Mouse (Mus musculus): ENCODE measurements around the gene Slfn2.
"Not testable (repeated sequence)": the region's sequence is repeated elsewhere in the genome, so short reads cannot be mapped to it uniquely, and the experiment has no call there.

Gene Slfn2

GRCm38 (mm10) chr11:83064946-83065345 is at the start of gene Slfn2:
TSS of gene Slfn2 (plus strand) at chr11:83065112.
- no peak for DNase-seq (ENCODE audit: low read depth)

DNA sequence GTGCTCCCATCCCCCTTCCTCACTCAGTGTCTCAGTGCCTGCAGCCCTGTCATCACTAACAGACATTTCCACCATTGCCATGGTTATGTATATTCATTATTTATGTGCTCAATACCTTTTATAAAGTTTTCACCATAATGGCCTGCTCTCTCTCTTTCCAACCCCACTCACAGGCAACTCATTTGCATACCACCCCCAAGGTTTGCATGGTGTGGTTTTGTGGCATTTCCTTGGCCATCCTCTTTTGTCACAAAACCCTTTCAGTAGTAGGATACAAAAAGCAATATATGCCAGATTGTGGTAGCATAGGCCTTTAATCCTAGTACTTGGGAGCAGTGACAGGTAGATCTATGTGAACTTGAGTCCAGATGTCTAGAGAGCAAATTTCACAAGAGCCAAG is 48.8 kb upstream of the Slfn2 start:
- DNase-seq (ENCODE audit: low read depth): no peak

- not testable (repeated sequence) for DNase-seq (ENCODE audit: low read depth)
Observed at GRCm38 (mm10) chr11:83019561-83020519, 45.1 kb upstream of the Slfn2 start.

DNA sequence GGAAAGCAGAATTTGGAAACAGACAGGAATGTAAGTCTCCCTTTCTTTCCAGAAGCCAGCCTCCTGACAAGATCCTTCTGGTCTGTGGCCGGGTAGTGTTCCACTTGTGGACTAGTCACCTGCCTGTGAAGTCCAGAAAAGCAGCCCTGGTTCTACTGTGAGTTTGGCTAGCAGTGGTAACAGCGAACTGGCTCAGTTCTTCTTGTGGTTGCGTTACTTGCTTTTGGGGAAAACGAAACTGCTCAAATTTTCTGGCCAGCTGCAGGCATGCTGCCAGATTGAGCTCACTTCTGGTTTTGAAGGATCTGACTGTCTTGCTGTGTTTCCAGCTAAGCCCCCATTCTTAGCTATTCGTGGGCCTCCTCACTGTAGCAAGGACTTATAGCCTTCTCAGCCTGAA is 44.3 kb upstream of the Slfn2 start, which contains the start of gene Slfn8:
TSS of gene Slfn8 (minus strand) at position 190 of the 400 bp plus-strand sequence.
- peak; percentile 37 for DNase-seq (ENCODE audit: low read depth)

GRCm38 (mm10) chr11:83038686-83039085 is 26.2 kb upstream of the Slfn2 start:
- DNase-seq (ENCODE audit: low read depth): not testable (repeated sequence)

DNA sequence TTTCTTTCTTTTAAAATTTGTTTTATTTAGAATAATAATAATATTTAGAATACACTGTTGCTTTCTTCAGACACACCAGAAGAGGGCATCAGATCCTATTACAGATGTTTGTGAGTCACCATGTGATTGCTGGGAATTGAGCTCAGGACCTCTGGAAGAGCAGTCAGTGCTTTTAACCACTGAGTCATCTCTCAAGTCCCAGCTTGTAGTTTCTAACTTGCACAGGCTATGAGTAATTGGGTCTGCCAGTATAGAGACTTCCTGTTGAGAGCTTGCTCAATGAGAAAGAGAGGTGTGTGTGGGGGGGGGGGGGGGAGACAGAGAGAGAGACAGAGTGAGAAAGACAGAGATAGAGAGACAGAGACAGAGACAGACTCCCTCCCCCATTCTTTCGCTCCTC is 25.8 kb upstream of the Slfn2 start:
- DNase-seq (ENCODE audit: low read depth): no peak

- no peak for DNase-seq (ENCODE audit: low read depth)
Observed at GRCm38 (mm10) chr11:83039796-83040195, 25.1 kb upstream of the Slfn2 start.

DNA sequence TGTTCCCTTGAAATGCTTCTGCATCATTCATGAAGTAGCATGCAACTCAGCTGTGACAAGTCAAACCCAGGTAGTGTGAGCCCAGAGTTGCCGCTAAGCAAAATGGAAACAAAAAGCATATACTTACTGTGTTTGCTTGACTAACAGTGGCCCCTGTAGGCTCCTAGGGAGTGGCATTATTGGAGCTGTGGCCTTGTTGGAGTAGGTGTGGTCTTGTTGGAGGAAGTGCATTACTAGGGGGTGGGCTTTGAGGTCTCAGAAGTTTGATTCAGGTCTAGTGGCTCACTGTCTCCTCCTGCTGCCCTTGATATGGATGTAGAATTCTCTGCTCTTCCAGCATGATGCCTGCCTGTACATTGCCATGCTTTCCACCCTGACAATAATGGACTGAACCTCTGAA is 24.6 kb upstream of the Slfn2 start:
- DNase-seq (ENCODE audit: low read depth): peak; percentile 52

- no peak for DNase-seq (ENCODE audit: low read depth)
Observed at GRCm38 (mm10) chr11:83041000-83041399, 23.9 kb upstream of the Slfn2 start.

DNA sequence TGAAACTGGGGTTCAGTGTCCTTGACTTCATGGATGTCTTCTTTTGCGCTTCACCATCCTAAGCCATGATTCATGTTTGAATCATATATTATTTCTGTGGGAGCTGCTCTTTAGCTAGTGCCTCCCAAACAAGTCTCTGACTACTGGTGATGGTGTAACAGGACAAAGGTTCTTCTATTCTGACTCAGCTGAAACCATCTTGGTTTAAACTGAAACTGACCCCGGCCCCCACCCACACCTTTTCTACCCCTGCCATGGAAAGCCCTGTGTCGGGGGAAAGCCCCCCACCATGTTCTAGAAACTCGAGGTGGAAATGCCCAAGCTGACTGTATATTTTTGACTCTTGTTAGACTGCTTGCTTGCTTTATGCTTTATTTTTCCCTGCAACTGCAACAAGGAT is 21.0 kb upstream of the Slfn2 start:
- DNase-seq (ENCODE audit: low read depth): no peak

- DNase-seq (ENCODE audit: low read depth): no peak
Observed at GRCm38 (mm10) chr11:83045642-83046041, 19.3 kb upstream of the Slfn2 start.

DNA sequence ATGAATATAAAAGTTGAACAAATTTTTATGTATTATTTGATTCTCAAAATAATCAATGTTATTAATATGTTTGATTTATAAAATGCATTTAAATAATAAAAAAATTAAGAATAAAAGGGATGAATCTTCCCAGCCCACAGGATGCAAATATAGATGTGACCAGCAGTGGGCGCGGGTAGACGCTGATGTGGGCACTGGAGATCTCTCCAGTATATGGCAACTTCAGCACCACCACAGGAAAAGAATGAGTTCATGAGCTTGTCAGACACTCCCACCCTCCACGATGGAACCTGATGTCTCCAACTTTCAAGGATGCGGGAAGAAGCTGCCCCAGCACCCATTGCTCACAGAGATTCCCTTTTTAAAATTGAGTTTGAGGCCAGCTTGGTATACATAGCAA is 7.0 kb upstream of the Slfn2 start:
- no peak for DNase-seq (ENCODE audit: low read depth)

- no peak for DNase-seq (ENCODE audit: low read depth)
Observed at GRCm38 (mm10) chr11:83060412-83061020, 4.4 kb upstream of the Slfn2 start.

GRCm38 (mm10) chr11:83061806-83062205 is 3.1 kb upstream of the Slfn2 start:
- DNase-seq (ENCODE audit: low read depth): no peak

DNA sequence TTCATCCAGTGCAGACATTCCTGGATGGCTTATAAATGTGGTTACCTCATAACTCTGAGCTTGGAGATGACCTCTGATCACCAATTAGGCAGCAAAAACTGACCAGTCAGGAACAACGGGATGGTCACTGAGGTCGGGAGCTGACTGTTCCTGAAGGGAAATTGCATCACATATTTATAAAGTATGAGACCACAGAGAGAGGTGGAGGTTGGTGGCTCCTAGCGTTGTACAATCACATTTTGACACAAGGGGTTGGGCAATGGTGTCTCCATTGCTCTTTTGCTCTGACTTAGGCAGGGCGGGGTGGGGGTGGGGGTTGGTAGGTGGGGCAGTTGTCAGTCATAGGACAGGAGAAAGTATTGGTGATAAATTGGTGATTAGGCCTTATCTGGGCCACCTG is 1.8 kb upstream of the Slfn2 start:
- no peak for DNase-seq (ENCODE audit: low read depth)

GRCm38 (mm10) chr11:83063941-83064349 is 967 bp upstream of the Slfn2 start:
- no peak for DNase-seq (ENCODE audit: low read depth)

DNA sequence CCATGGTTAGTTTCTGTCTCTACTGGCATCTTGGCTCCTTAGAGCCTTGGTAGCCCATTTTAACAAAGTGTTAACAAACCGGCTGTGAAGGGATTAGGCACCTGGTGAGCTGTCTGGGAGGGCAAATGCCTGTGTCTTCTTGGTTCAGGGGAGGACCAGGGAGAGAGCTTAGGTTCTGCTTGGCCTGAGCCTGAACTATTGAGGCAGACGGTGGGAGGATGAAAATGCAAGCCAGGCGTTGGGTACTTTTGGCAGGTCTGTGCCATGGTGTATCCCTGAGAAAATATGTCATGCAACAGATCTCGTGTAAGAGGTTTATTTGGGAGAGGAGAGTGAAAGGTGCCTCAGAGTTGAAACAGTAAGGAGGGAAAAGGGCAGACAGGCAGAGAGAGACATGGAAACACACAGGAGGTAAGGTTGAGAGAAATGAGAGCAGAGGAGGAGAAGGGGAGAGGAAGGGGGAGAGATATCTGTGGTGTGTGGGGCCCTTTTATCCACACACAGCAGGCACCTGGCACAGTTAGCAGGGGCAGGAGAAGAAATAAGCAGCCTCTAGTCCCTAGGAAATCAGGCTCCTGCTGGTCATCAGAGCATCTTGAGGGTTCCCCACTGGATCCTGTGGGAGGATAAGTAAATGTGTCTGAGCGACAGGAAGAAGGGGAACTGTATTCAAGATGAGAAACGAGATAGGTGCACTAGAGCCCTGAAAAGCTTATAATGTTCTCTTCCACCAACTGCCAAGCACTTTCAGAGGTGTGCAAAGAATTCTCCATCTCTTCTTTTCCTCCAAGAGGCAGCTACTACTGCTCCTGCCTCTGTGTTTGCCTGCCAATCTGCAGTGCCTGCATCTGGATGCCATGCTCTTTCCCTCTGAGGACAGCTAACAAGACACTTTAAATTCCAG is 781 bp downstream of the Slfn2 start:
- no peak for DNase-seq (ENCODE audit: low read depth)

GRCm38 (mm10) chr11:83066640-83067531 is 2.0 kb downstream of the Slfn2 start:
- DNase-seq (ENCODE audit: low read depth): no peak

DNA sequence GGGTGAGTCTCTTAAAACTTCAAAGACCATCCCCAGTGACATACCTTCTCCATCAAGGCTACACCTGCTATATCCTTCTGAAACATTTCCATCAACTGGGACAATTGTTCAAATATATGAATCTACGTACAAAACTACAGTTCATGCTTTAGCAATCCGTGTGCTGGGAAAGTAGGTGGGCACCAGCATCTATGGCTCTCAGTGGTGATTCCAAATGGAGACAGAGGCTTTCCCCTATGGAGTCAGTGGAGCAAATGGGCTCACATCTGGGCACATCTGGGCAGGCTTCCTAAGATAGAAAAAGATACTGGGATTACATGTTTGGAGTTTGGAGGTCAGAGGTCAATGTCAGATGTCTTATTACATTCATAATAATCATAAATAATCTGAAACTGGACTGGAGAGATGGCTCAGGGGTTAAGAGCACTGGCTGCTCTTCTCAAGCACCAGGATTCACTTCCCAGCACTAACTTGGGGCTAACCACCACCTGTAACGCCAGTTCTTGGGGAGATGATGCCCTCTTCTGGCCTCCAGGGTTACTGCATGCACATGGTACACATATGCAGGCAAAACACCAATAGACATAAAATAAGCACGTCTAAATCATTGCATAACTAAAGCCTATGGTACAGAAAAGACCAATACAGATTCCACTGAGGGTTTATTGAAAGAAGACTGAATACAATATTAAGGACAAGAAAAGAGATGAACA is 3.2 kb downstream of the Slfn2 start:
- DNase-seq (ENCODE audit: low read depth): no peak

DNA sequence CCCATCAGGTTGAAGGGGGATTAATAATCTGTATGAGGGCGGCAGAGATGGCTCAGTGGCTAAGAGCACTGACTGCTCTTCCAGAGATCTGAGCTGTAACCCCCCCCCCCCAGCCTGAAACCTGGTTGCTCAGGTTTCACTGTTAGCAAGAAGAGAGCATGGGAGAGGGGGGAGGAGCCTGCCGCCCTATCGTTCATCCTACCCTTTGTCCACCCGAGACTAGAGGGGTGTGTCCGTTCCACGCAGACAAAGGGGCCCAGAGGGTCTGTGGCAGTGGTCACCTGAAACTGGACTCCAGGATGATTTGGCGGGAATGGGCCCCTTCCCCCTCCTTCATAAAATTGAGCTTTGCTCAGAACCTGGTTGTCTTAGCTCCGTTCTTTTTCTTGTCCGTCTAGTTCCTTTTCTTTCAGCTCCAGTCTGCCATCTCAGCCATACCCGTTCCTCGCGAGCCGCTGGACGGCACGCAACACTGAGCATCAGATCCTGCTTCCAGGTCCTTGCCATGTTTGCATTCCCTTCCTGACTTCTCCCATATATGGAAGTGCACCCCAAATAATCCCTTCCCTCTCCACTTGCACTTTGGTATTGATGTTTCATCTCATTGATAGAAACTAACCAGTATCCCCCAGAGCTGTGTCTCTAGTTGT is 5.5 kb downstream of the Slfn2 start:
- no peak for DNase-seq (ENCODE audit: low read depth)

Data from c-Kit-positive CD71-negative TER-119-negative erythroid progenitor cells, embryonic 14.5 days (primary cell).